Mouse (Mus musculus) liver (tissue): ENCODE data around the gene Bpifa3.
"Not testable (repeated sequence)": the region's sequence is repeated elsewhere in the genome, so short reads cannot be mapped to it uniquely, and the experiment has no call there.

Experiments
- DNase-seq: peaks from one replicate; pipeline ENCODE4 v3.0.0-alpha.2; 2020; ENCODE audit warnings: mixed read lengths

Gene Bpifa3

GRCm38 (mm10) chr2:154130120-154130519, at the start of gene Bpifa3:
TSS of gene Bpifa3 (plus strand) at chr2:154130336.
- no peak for DNase-seq

GRCm38 (mm10) chr2:154097734-154098133, 32.4 kb upstream of the Bpifa3 start:
- no peak for DNase-seq

GRCm38 (mm10) chr2:154117381-154117780, 12.8 kb upstream of the Bpifa3 start:
- no peak for DNase-seq

DNA sequence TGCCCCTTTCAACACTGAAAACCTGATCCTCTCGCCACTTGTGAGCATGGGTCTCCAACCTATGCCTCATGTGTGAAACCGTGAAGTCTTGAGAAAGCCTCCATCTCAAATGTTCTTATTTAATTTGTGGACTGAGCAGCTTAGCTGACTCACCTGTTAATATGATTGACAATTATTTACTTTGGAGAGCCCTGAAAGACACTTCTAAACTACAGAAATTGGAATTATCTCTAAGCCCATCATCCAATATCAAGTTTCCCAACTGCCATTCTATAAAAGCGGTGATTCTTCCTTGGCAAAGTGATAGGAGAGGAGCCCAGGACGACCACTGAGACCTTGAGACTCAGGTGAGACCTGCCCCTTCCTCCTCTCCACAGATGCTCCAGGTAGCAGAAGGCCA, 12.4 kb downstream of the Bpifa3 start, which contains the start of gene Bpifa1:
TSS of gene Bpifa1 (plus strand) at position 301 of the 400 bp plus-strand sequence.
- DNase-seq: no peak

DNA sequence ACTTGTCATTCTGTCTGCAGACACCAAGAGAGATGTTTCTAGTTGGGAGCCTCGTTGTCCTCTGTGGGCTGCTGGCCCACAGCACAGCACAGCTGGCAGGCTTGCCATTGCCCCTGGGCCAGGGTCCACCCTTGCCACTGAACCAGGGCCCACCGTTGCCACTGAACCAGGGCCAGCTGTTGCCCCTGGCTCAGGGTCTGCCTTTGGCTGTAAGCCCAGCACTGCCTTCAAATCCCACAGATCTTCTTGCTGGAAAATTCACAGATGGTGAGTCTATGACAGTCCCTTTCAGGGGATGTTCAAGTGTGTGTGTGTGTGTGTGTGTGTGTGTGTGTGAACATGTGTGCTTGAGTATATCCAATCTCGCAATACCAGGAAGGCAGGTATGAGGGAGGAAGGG, 13.6 kb downstream of the Bpifa3 start:
- no peak for DNase-seq

DNA sequence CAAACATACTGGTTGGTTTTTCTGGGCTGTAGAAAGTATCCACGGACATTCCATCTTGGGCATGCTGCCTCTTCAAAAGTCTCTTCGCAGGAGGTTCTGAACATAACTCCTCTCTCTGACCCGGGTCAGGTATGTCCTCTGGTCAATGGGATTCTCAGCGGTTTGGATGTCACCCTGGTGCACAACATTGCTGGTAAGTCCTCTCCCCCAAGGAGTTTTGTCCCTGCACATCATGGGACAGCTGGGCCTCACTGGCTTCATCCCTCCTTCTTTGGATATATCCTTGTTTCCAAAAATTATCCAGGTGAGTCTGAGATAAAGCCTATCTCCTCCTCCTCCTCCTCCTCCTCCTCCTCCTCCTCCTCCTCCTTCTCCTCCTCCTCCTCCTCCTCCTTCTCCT, 17.4 kb downstream of the Bpifa3 start:
- DNase-seq: no peak

DNA sequence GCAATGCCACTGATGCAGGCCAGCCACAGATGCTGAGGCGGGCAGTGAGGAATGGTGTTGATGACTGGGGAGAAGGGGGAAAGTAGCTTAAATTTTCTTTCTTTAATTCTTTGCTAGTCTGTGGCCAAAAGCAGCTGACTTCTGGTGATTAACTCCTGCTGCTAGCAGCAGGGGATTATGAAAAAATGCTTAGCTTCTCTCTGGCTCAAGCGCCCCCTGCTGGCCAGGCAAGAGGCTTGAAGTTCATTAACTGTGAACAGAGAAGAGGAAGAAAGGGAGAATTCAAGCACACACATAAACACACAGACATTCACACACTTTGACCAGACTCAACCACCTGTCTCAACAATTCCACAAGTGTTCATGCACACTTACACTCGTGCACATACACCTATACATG, 28.3 kb downstream of the Bpifa3 start:
- peak; percentile 32 for DNase-seq

GRCm38 (mm10) chr2:154162307-154162706, 32.2 kb downstream of the Bpifa3 start, which contains the start of gene Bpifa5:
TSS of gene Bpifa5 (plus strand) at chr2:154162607.
- DNase-seq: no peak

GRCm38 (mm10) chr2:154163306-154163705, 33.2 kb downstream of the Bpifa3 start:
- no peak for DNase-seq

GRCm38 (mm10) chr2:154169172-154169571, 39.0 kb downstream of the Bpifa3 start:
- no peak for DNase-seq

- DNase-seq: no peak
Observed at GRCm38 (mm10) chr2:154171621-154172020, 41.5 kb downstream of the Bpifa3 start.

- no peak for DNase-seq
Observed at GRCm38 (mm10) chr2:154173313-154173712, 43.2 kb downstream of the Bpifa3 start.

DNA sequence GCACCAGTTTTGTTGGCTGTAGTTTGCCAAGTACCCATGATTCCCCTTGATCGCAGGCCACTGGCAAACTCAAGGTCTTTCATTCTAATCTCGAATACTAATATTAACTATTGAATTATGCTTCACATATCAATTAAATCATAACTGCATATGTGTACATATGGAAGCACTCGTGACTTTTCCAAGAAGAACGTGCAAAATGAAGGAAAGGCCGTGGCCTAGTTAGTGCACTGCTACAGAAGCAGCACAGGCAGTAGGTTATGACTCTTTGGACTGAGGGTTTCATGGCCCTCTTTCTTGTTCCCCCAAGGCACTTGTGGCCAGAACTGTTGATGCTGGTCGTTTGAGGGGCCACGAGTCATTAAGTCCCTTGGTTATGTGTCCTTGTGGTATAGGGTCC, 51.8 kb downstream of the Bpifa3 start:
- DNase-seq: not testable (repeated sequence)

GRCm38 (mm10) chr2:154183061-154183460, 52.9 kb downstream of the Bpifa3 start:
- not testable (repeated sequence) for DNase-seq

- no peak for DNase-seq
Observed at GRCm38 (mm10) chr2:154185319-154185718, 55.2 kb downstream of the Bpifa3 start.

DNA sequence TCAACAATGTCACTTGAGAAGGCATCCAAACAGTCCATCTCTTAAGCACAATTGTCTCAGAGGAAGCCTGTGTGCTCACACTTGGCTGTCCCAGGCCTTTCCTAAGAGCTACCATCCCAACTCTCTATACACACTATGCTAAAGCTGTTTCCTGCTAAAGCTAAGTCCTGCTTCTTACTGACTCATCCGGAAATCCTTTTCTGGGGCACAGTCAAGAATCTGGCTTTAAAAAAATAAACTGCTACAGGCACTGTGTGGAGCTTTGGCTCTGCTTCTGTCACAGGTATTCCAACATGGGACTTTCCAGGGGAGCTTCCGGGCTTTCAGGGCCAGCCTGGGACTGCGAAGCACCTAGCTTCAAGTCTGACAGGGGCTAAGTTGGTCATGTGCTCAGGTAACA, 55.6 kb downstream of the Bpifa3 start:
- DNase-seq: no peak

GRCm38 (mm10) chr2:154187468-154187867, 57.3 kb downstream of the Bpifa3 start:
- no peak for DNase-seq
